Mouse (Mus musculus) midbrain, postnatal 0 days (tissue): ENCODE measurements around the gene Nars2. TPM values are rescaled to one million over a fixed set of nuclear protein-coding genes. Genes with fewer than 3 reads are reported as not detected.
A peak's percentile ranks its signal among the peaks of the same experiment; 100 is the strongest.

Experiments
- ATAC-seq: fragments of 200-750 bp; cut with Nextera tagmentation; 2 replicates; pipeline ENCODE4 v1.8.0; 2017; ENCODE audit warnings: moderate number of reproducible peaks, mild to moderate bottlenecking, moderate TSS enrichment, moderate library complexity; ENCODE audit not compliant: low FRiP score
- DNase-seq: peaks from one replicate; pipeline ENCODE4 v3.0.0-alpha.2; 2015; ENCODE audit warnings: low spot score
- H3K27ac ChIP-seq: fragments of 300-500 bp; sonication (generic); 2 replicates; pipeline ENCODE4 v1.5.1; 2014; ENCODE audit warnings: low read depth, mild to moderate bottlenecking, low read length, mixed read lengths
- H3K27me3 ChIP-seq: fragments of 300-500 bp; sonication (generic); 2 replicates; pipeline ENCODE4 v1.6.1; 2014; ENCODE audit warnings: low read length, control low read depth, mixed read lengths; ENCODE audit not compliant: insufficient read depth
- H3K36me3 ChIP-seq: fragments of 300-500 bp; sonication (generic); 2 replicates; pipeline ENCODE4 v1.6.1; 2014; ENCODE audit warnings: low read length, control low read depth, mixed read lengths; ENCODE audit not compliant: insufficient read depth
- H3K4me1 ChIP-seq: fragments of 300-500 bp; sonication (generic); 2 replicates; pipeline ENCODE4 v1.6.1; 2014; ENCODE audit warnings: mild to moderate bottlenecking, control low read depth, antibody characterized with exemption, low read length, mixed read lengths; ENCODE audit not compliant: insufficient read depth
- H3K4me2 ChIP-seq: fragments of 300-500 bp; sonication (generic); 2 replicates; pipeline ENCODE4 v1.6.1; 2014; ENCODE audit warnings: low read depth, mild to moderate bottlenecking, low read length, mixed read lengths; ENCODE audit not compliant: poor library complexity, severe bottlenecking
- H3K4me3 ChIP-seq: fragments of 300-500 bp; sonication (generic); 2 replicates; pipeline ENCODE4 v1.5.1; 2014; ENCODE audit warnings: low read depth, mild to moderate bottlenecking, low read length, moderate library complexity
- H3K9ac ChIP-seq: fragments of 300-500 bp; sonication (generic); replicated peaks from 2 replicates; pipeline ENCODE4 v1.6.1; 2014; ENCODE audit warnings: mild to moderate bottlenecking, low read length, moderate library complexity, mixed read lengths; ENCODE audit not compliant: poor library complexity, severe bottlenecking
- H3K9me3 ChIP-seq: fragments of 300-500 bp; sonication (generic); 2 replicates; pipeline ENCODE4 v1.6.1; 2016; ENCODE audit warnings: low read length, control low read depth
- CTCF ChIP-seq: IDR thresholded peaks from 2 replicates; pipeline ENCODE4 v1.5.1; 2016; ENCODE audit warnings: antibody characterized with exemption, mild to moderate bottlenecking
- WGBS: fragments of 180-500 bp; shearing (Covaris S2); extraction: QIAGEN DNeasy Blood & Tissue Kit; methylation state at CpG from one replicate; pipeline ENCODE4 v1.1.7; 2014; 5-methylcytosine and 5-hydroxymethylcytosine counted together
- polyA plus RNA-seq: library from polyadenylated mRNA; unstranded; fragments of >200 nt; fragmentation: Nextera tagmentation; extraction: Ambion mirVana; gene quantifications from 2 replicates; pipeline ENCODE4 v1.2.1, GENCODE M21; 2015
- total RNA-seq: library from RNA; depleted of rRNA; stranded (reverse); fragments of >200 nt; gene quantifications from 2 replicates; pipeline ENCODE4 v1.2.3, GENCODE M21; 2014

Gene Nars2
- total and polyA plus RNA-seq, 2 experiments from 2014 or later, result 5.4 to 13.2 TPM

- WGBS, result 82% methylated on average over 1 of the region's 1 CpGs
- H3K36me3 ChIP-seq, result no peaks in the 10 kb centered on the region
- no peak overlapping the region for H3K4me2 ChIP-seq
- no peak overlapping the region for H3K4me3 ChIP-seq
- no peak for DNase-seq
- ATAC-seq, result no peak
- H3K9ac ChIP-seq, result no peak overlapping the region
- TF ChIP-seq CTCF, result no peak
- no peaks in the 10 kb centered on the region for H3K27me3 ChIP-seq
- no peaks in the 10 kb centered on the region for H3K9me3 ChIP-seq
- no peaks in the 10 kb centered on the region for H3K4me1 ChIP-seq
- H3K27ac ChIP-seq, result no peak overlapping the region
Observed at GRCm38 (mm10) chr7:96977209-96977608, 25.9 kb downstream of the Nars2 start.

GRCm38 (mm10) chr7:96981366-96981765, 30.1 kb downstream of the Nars2 start:
- 96% methylated on average over 2 of the region's 2 CpGs for WGBS
- DNase-seq, result no peak
- Histone ChIP-seq H3K9ac (no peak overlapping the region), H3K36me3 (no peaks in the 10 kb centered on the region), H3K4me2 (no peak overlapping the region), H3K4me1 (no peaks in the 10 kb centered on the region), H3K27me3 (no peaks in the 10 kb centered on the region), H3K9me3 (no peaks in the 10 kb centered on the region), H3K4me3 (no peak overlapping the region), H3K27ac (no peak overlapping the region)
- ATAC-seq, result no peak
- TF ChIP-seq CTCF, result no peak

- WGBS, result 27% methylated on average over 7 of the region's 7 CpGs
- no peak overlapping the region for H3K27ac ChIP-seq
- H3K27me3 ChIP-seq, result no peaks in the 10 kb centered on the region
- peak; percentile 31; the same call in 1 of the 2 replicates for ATAC-seq
- H3K9ac ChIP-seq, result no peak overlapping the region
- peak; percentile 42 for DNase-seq
- no peak overlapping the region for H3K4me2 ChIP-seq
- no peaks in the 10 kb centered on the region for H3K9me3 ChIP-seq
- H3K36me3 ChIP-seq, result no peaks in the 10 kb centered on the region
- TF ChIP-seq CTCF, result 0 out of 2 replicates have a peak, but pooled peaks have one; percentile 4
- no peak overlapping the region for H3K4me3 ChIP-seq
- no peaks in the 10 kb centered on the region for H3K4me1 ChIP-seq
Observed at GRCm38 (mm10) chr7:96983660-96984347, 32.5 kb downstream of the Nars2 start.

GRCm38 (mm10) chr7:96985798-96986197, 34.5 kb downstream of the Nars2 start:
- no peak for TF ChIP-seq CTCF
- H3K36me3 ChIP-seq, result no peaks in the 10 kb centered on the region
- no peaks in the 10 kb centered on the region for H3K4me1 ChIP-seq
- peak overlapping the region; percentile 20; the same call in 1 of the 2 replicates for H3K4me2 ChIP-seq
- H3K27ac ChIP-seq, result no peak overlapping the region
- no peaks in the 10 kb centered on the region for H3K27me3 ChIP-seq
- DNase-seq (peak; percentile 25), ATAC-seq (no peak)
- no peak overlapping the region for H3K4me3 ChIP-seq
- H3K9ac ChIP-seq, result no peak overlapping the region
- WGBS, result 41% methylated on average over 8 of the region's 8 CpGs
- H3K9me3 ChIP-seq, result no peaks in the 10 kb centered on the region

- H3K9ac ChIP-seq, result no peak overlapping the region
- no peak overlapping the region for H3K27ac ChIP-seq
- no peaks in the 10 kb centered on the region for H3K27me3 ChIP-seq
- H3K36me3 ChIP-seq, result no peaks in the 10 kb centered on the region
- H3K4me3 ChIP-seq, result no peak overlapping the region
- peak; percentile 34 for DNase-seq
- WGBS, result 34% methylated on average over 9 of the region's 9 CpGs
- H3K9me3 ChIP-seq, result no peaks in the 10 kb centered on the region
- no peaks in the 10 kb centered on the region for H3K4me1 ChIP-seq
- ATAC-seq, result no peak
- H3K4me2 ChIP-seq, result no peak overlapping the region
- TF ChIP-seq CTCF, result no peak
Observed at GRCm38 (mm10) chr7:96986795-96987445, 35.6 kb downstream of the Nars2 start.

- no peak for TF ChIP-seq CTCF
- no peaks in the 10 kb centered on the region for H3K4me1 ChIP-seq
- ATAC-seq, result no peak
- H3K27me3 ChIP-seq, result no peaks in the 10 kb centered on the region
- DNase-seq, result no peak
- H3K9ac ChIP-seq, result no peak overlapping the region
- no peaks in the 10 kb centered on the region for H3K9me3 ChIP-seq
- no peak overlapping the region for H3K27ac ChIP-seq
- H3K4me2 ChIP-seq, result no peak overlapping the region
- 66% methylated on average over 4 of the region's 4 CpGs for WGBS
- H3K4me3 ChIP-seq, result no peak overlapping the region
- no peaks in the 10 kb centered on the region for H3K36me3 ChIP-seq
Observed at GRCm38 (mm10) chr7:96987676-96988075, 36.4 kb downstream of the Nars2 start.
